Mouse (Mus musculus): ENCODE data around the gene Rpp30. TPM values are rescaled to one million over a fixed set of nuclear protein-coding genes. Genes with fewer than 3 reads are reported as not detected.
A peak's percentile ranks its signal among the peaks of the same experiment; 100 is the strongest.

Rpp30 gene
- polyA plus RNA-seq, 1 experiment from 2014 or later = 87.3 TPM

- WGBS = 84% methylated on average over 6 of the region's 6 CpGs
- Histone ChIP-seq H3K4me3 (ENCODE audit: low read depth, low read length) (no peak overlapping the region), H3K9ac (no peak overlapping the region), H3K27ac (ENCODE audit: low read depth) (no peak overlapping the region), H3K4me2 (no peak overlapping the region), H3K27me3 (ENCODE audit: insufficient read depth, low read length) (no peaks in the 10 kb centered on the region), H3K4me1 (ENCODE audit: insufficient read depth) (peaks cover 6% of the 10 kb centered on the region; the same call in 1 of the 2 replicates), H3K36me3 (ENCODE audit: insufficient read depth) (no peaks in the 10 kb centered on the region), H3K9me3 (ENCODE audit: low read depth, low read length) (no peaks in the 10 kb centered on the region)
- peak; percentile 38; the same call in 1 of the 2 replicates for TF ChIP-seq CTCF (IDR thresholded peaks at IDR 0.05; ENCODE audit: low read depth)
- DNase-seq (no peak), ATAC-seq (ENCODE audit: insufficient read depth) (no peak)
Measured at GRCm38 (mm10) chr19:36148578-36148977, 65.1 kb downstream of the Rpp30 start.

- Histone ChIP-seq H3K27me3 (ENCODE audit: insufficient read depth, low read length) (no peaks in the 10 kb centered on the region), H3K9ac (no peak overlapping the region), H3K9me3 (ENCODE audit: low read depth, low read length) (no peaks in the 10 kb centered on the region), H3K4me1 (ENCODE audit: insufficient read depth) (peaks cover 6% of the 10 kb centered on the region; the same call in 1 of the 2 replicates), H3K27ac (ENCODE audit: low read depth) (no peak overlapping the region), H3K36me3 (ENCODE audit: insufficient read depth) (no peaks in the 10 kb centered on the region), H3K4me2 (no peak overlapping the region), H3K4me3 (ENCODE audit: low read depth, low read length) (no peak overlapping the region)
- 32% methylated on average over 4 of the region's 4 CpGs for WGBS
- no peak for TF ChIP-seq CTCF (IDR thresholded peaks at IDR 0.05; ENCODE audit: low read depth)
- DNase-seq (peak; percentile 36), ATAC-seq (ENCODE audit: insufficient read depth) (peak; percentile 41; the same call in 1 of the 2 replicates)
Measured at GRCm38 (mm10) chr19:36150241-36151007, 66.9 kb downstream of the Rpp30 start.

Other genes starting within 250 kb of the Rpp30 start
- gene Htr7, start 26.2 kb upstream of the Rpp30 start, polyA plus RNA-seq (2014; fragmentation: Nextera tagmentation; extraction: Ambion mirVana) = 0.12 TPM in 1 of 2 replicates, not detected in the other
- 0.29 and 2.5 TPM in 2 replicates for gene Ankrd1, start 36.4 kb downstream of the Rpp30 start, polyA plus RNA-seq (2014; fragmentation: Nextera tagmentation; extraction: Ambion mirVana)

Measured in lung, embryonic 14.5 days (tissue).